Mouse (Mus musculus): ENCODE results near the gene Ilk.
"Not testable (repeated sequence)": the region's sequence is repeated elsewhere in the genome, so short reads cannot be mapped to it uniquely, and the experiment has no call there.

The Ilk gene

DNA sequence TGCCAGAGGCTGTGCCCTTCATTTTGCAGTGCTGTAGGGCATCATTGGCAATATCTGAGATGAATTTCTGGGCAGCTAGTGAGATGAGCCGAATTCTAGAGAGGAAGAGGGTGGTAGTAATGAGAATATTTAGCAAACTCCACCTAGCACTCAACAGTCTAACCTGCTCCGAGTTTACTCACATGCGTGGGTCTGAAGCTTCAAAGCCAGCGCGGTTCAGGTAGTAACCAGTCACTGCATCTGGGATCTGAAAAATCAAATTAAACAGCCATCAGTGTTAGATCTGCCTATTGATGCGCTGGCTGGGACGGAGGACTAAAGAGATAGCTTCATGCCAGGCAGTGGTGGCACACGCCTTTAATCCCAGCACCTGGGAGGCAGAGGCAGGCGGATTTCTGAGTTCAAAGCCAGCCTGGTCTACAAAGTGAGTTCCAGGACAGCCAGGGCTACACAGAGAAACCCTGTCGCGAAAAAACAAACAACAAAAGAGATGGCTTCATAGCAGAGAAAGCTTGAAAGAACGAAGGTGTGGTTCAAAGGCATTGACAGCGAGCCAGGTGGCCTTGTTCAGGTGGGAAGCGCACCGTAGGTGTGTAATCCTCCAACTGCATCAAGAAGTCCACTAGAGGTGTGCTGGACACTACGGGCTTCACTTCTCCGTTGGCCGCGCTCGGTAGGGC lies 7.0 kb downstream of the Ilk start:
- not testable (repeated sequence) for DNase-seq (ENCODE audit: low read depth)

DNA sequence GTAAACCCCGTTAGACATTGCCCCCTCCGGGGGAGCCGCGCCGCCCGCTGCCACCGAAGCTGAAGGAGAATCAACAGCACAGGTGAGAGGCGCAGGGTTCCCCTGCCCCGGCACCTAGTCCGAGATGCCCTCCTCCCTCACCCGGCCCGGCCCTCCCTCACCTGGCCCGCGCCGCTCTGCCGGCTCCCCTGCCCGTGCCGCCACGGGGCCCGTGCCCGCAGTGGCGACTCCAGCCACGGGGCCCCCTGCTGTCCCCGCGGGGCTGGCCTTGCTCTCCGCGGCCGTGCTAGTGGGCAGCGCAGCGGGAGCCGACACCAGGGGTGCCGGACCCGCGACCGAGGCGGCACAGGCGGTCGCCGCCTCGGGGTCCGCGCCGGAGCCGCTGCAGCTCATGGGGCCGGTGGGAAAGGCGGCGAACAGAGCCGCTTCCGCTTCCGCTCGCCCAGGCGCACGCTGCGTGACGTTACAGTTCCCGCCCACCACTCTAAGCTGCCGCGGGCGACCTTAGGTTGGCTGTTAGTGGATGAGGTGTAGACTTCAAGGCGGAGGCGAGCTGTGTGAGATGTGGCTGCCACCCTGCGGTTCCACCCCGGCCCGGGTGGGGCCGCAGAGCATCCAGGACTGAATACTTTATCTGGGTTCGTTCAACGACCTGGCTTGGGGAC lies 7.7 kb downstream of the Ilk start, which contains the start of gene Taf10:
Gene Taf10, minus strand, starts transcription at position 436 of the 665 bp plus-strand sequence.
- DNase-seq (ENCODE audit: low read depth): peak; percentile 94

DNA sequence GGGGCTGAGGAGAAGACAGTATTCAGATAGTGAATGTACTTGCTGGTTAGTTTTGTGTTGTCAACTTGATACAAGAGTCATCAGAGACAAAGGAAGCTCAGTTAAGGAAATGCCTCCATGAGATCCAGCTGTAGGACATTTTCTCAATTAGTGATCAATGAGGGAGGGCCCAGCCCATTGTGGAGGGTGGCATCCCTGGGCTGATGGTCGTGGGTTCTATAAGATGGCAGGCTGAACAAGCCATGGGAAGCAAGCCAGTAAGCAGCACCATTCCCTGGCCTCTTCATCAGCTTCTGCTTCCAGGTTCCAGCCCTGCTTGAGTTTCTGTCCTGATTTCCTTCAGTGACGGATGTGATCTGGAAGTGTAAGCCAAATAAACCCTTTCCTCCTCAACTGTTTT lies 11.4 kb downstream of the Ilk start:
- no peak for DNase-seq (ENCODE audit: low read depth)

DNA sequence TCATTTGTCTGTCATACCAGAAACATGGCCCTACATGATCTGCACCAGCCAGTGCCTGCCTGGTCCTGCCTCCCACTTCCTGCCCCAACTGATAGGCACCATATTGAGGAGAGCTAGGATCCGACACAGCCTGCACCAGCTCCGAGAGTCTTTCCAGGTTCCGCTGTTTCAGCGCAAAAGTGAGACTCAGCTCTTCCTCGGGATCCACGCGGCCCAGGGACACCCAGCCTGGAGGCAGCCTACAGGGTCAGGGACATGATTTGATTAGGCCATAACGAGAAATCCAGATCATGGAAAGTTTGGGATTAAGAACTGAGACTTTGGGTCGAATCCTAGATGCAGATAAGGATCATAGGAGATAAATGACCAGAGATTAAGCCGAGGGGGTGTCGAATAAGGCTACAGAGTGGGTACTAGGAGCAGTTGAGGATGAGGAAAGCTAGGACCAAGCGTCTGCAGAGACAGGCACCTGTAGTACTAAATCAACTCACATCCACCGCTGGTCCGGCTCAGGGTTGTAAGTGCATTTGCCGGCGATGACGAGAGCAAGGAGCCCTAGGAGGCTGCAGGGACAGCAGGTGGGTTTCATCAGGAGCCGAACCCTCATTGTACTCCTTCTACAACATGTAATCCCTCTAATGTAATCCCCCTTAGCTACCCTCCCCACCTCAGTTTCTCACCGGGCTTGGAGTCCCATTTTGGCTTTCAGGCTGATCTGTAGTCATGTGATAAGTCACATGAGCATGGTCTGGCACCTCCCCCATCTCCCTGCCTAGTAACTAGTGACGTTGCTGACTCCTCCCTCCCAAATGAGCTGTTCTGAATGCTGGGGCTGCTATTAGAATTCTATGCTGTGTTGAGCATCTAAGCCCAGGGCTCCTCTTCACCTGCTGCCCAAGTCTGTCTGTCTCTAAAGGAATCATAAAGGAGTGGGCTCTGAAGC lies 15.4 kb downstream of the Ilk start, which contains the start of gene Tpp1:
Gene Tpp1, minus strand, starts transcription at position 745 of the 943 bp plus-strand sequence.
- peak; percentile 94 for DNase-seq (ENCODE audit: low read depth)

DNA sequence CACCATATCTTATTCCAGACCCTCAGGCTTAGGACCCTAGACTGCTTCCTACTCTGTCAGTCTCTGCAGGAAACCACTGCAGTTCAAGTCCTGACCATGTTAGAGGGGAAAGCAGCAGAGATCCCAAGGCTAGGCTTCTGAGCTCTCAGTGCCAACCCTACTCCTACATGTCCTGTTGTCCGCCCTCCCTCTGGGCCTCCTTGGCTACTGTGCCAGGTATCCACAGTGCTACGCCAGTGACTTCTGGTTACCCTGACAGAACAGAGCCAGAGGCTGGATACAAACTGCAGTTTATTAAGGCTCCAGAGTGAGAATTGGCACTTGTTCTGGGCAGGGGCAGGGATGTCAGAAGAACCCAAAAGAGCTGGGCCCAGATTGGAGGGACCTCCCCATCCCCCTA lies 16.3 kb downstream of the Ilk start:
- no peak for DNase-seq (ENCODE audit: low read depth)

DNA sequence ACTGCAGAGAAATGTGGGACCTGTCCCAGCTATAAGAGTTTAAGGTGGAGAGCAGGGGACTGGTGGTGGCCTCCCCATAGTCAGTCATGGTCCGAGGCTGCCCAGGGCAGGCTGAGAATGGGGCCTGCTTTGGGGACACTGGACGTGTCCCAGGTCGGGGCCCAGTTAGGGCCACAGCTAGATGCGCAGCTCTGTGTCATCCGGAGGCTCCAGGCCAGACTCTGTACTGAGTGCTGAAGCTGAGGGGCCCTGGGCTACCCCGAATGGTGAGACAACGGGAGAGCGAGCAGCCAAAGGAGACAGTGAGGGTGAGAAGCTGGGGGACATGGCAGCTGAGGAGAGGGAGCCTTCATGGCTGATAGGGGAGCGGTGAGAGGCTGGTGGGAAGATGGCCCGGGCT lies 16.9 kb downstream of the Ilk start:
- no peak for DNase-seq (ENCODE audit: low read depth)

DNA sequence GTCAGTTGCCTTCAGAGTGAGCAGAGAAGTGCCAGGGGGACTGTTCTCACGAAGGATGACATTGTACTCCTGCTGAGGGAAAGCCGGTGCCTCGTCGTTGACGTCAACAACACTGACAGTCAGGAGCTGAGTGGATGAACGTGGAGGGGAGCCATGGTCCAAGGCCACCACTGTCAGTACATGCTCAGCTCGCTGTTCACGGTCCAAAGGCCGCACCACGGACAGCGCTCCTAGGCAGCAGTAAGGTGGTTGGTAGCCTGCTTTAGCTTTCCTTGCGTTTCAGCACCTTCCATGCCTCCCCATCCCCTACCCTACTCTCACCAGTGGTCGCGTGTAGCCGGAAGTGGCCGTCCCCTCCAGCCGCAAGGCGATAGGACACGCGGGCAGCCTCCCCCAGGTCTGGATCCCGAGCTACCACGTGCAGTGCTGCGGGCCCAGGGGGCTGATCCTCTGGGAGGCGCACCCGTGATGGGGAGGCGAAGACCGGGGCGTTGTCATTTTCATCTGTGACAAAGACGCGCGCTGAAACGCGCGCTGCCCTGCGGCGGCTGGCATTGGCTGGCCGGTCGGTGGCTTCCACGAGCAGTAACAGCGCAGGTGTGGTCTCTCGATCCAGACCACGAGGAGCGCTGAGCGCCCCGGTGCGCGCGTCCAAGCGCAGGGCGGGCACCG lies 25.6 kb downstream of the Ilk start:
- no peak for DNase-seq (ENCODE audit: low read depth)

DNA sequence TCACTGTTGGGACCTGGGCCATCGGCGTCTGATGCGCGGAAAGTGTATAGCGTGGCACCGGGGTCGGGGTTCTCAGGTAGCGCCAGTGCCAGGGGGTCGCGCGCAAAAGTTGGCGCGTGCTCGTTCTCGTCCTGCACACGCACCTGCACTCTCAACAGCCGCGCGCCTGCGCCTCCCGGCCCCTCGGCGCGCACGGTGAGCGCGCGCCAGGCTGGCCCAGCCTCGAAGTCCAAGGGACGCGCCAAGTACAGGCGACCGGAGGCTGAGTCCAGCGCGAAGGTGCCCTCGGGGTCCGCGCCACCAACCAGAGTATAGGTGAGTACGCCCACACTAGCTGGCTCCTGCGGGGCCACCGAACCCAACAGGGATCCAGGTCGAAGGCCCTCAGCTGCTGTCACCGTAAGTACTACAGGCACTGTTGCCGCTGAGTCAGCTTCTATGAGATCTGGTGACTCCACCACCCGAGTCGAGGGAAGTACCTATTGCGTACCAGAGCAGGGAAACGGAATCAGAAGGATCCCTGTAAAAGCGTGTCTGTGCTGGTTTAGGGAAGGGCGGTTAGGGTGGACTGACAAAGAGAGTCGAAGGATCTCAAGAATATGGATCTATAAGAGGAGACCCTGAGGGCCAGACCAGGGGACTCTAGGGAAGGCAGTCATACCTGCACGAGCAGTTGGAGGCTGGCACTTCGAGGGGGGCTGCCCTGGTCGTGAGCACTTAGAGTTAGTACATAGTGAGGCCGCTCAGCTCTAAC lies 26.3 kb downstream of the Ilk start:
- no peak for DNase-seq (ENCODE audit: low read depth)

DNA sequence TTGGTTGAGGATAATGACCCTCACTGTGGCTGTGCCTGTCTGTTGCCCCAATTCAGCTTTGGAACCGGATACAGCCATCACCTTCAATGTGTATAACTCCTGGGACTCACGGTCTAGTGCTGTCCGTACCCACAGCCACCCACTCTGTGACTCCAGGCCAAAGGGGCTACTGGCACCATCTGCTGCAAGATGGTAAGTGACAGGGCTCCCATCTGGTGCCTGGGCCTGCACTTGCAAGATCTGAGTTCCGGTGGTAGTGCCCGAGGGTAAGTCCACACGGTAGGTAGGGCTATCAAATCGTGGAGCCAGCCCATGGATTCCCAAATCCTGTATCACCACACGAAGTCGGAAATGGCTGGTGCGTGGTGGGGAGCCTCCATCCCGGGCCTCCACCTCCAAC lies 27.9 kb downstream of the Ilk start:
- no peak for DNase-seq (ENCODE audit: low read depth)

DNA sequence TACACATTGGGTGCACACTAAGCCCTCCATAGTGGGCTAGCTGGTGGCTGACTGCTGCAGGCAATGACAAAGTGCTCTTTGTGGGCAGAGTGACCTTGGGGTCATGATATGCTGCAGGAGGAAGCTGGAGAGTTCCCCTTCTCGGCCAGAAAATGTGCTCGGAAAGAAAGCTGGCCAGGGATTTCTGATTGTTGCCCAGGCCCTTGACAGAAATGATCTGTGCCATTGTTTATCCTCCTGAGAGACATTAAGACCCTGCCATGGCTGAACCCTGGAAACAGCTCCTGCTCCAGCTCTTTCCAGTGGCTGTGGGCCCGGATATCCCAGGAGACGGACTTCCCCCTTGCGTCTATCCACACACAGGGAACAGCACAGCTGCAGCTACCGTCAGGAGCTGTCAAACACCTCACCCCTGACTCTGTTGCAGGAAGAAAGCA lies 31.4 kb downstream of the Ilk start:
- DNase-seq (ENCODE audit: low read depth): peak; percentile 58

DNA sequence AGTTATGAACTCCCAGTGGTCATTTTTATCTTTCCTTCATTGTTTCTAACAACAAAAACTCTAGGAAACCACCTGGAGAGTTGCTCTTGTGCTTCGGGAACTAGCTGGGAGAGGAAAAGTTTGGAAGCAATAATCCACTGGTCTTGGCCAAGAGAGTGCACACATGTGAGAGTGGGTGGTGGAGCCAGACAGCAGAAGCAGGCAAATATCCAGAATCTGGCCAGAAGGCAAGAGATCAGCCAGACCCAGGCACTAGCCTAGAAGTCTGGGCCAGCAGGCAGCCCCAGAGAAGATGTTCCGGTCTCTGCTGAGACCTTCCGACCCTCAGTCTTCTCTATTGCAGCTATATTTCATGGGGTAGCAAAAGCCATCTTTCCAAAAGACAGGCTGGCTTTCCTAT lies 33.6 kb downstream of the Ilk start:
- no peak for DNase-seq (ENCODE audit: low read depth)

DNA sequence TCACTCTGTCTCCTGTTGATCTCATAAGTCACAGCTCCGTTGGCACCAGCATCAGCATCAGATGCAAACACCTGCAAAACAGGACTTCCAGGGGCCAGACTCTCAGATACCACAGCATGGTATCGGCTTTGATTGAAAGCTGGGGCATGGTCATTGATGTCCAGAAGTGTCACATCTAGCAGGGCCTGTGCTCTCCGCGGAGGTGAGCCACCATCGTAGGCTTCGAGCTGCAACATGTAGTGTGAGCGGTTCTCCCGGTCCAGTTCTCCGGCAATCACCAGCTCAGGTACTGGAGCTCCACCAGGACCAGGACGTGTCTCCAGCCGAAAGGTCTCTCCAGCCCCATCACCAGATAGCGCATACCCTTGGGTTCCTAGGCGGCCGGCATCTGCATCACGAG lies 35.9 kb downstream of the Ilk start:
- DNase-seq (ENCODE audit: low read depth): no peak

DNA sequence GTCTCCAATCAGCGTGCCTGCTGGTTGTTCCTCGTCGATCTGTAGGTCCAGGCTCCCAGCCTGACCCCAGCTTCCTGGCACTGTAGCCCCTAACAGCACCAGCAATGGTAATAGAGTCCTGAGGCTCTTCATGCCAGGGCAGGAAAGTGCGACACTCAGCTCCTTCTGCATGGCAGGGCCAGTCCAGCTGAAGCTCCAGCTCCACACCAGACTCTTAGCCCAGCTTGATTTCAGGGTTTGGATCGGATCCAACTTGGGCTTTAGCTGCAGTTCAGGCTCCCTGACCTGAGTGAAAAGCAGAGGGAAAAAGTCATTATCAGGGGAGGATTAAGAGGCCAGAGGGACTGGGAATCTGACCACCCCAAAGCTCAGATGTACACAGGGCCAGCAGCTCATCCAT lies 36.6 kb downstream of the Ilk start:
- no peak for DNase-seq (ENCODE audit: low read depth)

DNA sequence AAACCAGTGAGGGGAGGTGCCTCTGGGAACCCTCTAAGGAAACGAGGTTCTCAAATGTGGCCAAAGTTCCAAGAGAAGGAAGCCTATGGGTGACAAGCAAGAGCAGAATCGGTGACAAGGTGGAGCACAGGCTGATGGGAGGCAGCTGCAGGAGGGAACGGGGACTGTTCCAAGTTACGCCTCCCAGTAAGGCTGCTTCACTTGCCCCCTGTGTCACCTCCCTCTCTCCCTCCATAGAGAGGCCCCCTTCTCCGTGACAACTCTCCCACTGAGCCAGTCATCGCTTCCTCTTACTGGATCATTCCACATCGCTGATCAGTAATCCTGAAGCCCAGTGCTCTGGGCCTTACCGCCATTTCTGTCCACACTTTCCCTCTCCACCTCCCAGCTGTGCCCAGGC lies 38.3 kb downstream of the Ilk start:
- DNase-seq (ENCODE audit: low read depth): no peak

DNA sequence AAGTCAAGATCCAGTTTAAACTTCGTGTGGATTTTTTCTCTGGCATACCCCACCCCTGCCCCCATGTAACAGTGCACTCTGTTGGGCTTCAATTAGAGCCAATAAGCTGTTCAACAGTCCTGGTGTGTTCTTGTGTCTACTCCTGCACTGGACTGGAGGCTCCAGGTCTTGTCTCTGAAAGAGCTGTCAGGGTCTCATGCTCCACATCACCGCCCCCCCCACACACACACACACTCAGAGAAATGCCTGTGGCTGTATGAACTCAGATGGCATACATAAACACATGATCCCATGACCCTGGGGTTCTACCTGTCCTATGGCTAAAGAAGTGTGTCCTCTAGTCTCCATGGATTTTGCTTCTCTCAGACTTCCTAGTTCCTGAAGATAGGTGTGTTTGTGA lies 39.6 kb downstream of the Ilk start:
- no peak for DNase-seq (ENCODE audit: low read depth)

DNA sequence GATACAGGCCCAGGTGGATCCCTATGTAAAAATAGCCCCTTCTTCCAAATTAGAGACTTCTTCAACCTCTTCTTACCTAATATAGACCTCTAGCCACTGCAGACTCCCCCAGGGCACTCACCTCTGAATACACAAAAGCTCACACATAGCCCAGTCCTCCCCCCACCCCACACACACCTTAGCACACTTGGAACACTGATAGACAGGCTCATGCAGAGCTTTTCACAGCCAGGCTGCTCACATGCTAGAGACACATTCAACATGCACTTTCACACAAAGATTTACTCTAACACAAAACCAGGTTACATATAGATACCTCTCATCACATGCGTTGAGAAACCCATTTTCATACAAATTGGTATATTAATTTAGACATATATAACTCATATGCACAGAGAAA lies 40.9 kb downstream of the Ilk start:
- no peak for DNase-seq (ENCODE audit: low read depth)

DNA sequence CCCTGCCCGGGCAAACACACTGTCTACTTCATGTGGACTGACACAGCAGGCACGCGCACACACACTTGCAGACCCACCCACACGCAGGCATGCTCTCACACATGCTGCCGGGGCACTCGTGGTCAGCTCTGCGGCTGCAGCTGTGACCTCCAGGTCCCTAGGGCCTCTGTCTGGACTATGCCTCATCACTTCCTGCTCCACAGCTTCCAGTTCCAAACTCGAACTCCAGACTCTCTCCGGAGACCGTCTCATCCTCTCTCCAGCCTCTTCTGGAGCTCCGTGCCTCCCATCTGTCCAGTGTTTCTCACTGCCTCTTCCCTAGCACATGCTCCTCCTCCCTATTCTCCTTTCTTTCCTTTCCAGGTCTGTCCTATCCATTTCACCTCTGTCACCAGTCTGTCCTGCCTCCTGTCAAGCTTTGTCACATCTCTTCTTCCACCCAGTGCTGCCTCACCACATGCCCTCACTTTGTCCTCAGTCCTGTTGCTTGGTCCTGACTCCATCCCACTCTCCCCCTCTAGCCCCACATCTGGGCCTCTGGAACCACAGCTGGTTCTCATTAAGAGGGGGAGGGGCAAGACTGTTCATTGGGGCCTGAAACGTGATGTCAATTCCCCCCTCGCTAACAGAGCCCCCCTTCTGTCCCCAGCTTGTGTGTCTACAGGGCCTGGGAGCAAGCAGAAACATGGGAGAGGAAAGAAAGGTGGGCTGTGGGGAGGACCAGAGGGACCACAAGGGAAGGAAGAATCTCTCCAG lies 41.6 kb downstream of the Ilk start:
- DNase-seq (ENCODE audit: low read depth): peak; percentile 66

DNA sequence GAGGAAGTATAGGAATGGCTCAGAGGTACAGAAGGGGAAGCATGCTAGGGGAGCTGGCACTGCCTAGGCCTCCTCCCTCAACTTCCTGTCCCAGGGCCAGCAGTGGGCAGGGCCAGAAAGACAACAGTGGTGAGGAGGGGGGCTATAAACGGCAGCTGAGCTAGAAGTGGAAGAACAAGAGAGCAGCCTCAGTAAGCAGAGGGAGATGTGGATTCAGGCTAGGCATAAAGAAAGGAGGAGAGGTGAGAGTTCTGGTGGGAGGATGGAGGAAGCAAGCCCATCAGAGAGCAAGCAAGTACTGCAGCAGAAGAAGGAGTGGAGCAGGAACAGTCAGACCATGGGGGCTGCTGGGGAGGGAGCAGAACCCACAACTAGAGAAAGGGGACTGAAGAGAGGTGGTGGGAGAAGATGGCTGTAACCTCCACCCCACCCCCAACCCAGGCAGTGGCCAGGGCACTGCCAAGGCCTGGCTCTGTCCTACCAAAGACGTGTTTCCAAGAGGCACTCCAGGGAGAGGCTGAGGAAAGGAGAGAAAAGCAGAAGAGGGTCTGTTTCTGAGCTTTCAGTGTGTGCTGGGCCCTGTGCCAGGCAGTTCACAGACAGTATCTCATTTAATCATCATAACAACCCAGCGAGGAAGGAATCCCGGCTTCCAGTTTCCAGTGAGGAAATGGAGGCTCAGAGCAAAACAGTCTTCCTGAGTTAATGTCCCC lies 42.3 kb downstream of the Ilk start:
- peak; percentile 30 for DNase-seq (ENCODE audit: low read depth)

DNA sequence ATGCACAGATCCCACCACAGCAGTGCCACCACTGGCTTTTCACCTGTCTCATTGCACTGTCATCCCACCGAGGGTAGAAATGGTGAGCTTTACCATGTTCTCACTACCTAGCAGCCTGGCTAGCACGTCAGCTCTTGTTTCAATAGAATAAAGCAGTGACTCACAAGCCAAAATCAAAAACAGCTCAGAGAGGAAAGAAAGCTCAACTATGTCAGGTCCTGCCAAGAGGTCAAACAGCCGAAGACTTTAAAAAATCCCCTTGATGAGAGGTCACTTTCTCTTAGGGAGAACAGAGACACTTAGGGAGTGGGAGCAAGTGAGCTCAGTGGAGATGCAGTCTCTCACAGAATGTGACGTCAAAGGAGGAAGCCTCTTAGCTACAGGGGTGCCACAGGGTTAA lies 47.5 kb downstream of the Ilk start:
- DNase-seq (ENCODE audit: low read depth): no peak

DNA sequence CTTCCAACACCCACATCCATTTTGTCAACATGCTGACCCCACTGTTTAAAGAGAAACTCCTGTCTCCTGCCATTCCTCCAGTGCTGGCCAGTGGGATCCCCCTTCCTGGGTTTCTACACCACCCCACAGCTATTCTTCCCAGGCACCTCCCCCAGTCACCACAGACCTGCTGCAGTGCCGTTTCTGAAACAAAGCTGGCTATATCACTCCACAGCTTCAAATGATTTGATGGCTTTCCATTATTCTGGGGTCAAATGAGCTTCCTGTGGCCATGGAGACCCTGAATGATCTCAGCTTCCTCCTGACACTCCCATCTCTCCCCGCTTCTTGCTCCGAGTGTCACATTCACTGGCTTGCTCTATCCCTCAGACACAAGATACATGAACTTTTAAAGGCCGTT lies 48.2 kb downstream of the Ilk start:
- DNase-seq (ENCODE audit: low read depth): no peak

All from 416B (cell line).